Mouse (Mus musculus) liver, embryonic 13.5 days (tissue): ENCODE data around the gene Ccdc181. TPM values are rescaled to one million over a fixed set of nuclear protein-coding genes. Genes with fewer than 3 reads are reported as not detected.

Experiments
- polyA plus RNA-seq: library from polyadenylated mRNA; unstranded; fragments of >200 nt; fragmentation: Nextera tagmentation; extraction: Ambion mirVana; gene quantifications from 2 replicates; pipeline ENCODE4 v1.2.1, GENCODE M21; 2015

Gene Ccdc181
- polyA plus RNA-seq, 1 experiment from 2014 or later, result 4.7 TPM

Other genes with a start within 250 kb of the Ccdc181 start
- gene Sele, start 227.4 kb upstream of the Ccdc181 start, polyA plus RNA-seq, result 0.07 TPM in 1 of 2 replicates, not detected in the other
- gene Sell, start 213.6 kb upstream of the Ccdc181 start, polyA plus RNA-seq, result 4.0 and 4.9 TPM in 2 replicates
- 0.53 and 0.80 TPM in 2 replicates for gene Selp, start 160.3 kb upstream of the Ccdc181 start, polyA plus RNA-seq
- 5.0 and 7.3 TPM in 2 replicates for gene F5, start 123.7 kb upstream of the Ccdc181 start, polyA plus RNA-seq
- gene Slc19a2, start 26.5 kb upstream of the Ccdc181 start, polyA plus RNA-seq, result 20.6 and 25.3 TPM in 2 replicates
- 14.1 and 15.4 TPM in 2 replicates for gene Nme7, start 28.5 kb downstream of the Ccdc181 start, polyA plus RNA-seq
- 12.1 and 14.2 TPM in 2 replicates for gene Blzf1, start 31.9 kb downstream of the Ccdc181 start, polyA plus RNA-seq
- 9.1 and 12.0 TPM in 2 replicates for gene Atp1b1, start 182.8 kb downstream of the Ccdc181 start, polyA plus RNA-seq